Mouse (Mus musculus): ENCODE data around the gene Pcnx2. TPM values are rescaled to one million over a fixed set of nuclear protein-coding genes. Genes with fewer than 3 reads are reported as not detected.
A peak's percentile ranks its signal among the peaks of the same experiment; 100 is the strongest.

Pcnx2 gene
- polyA plus RNA-seq (2015; fragmentation: Nextera tagmentation; extraction: Ambion mirVana): 0.67 and 0.75 TPM in 2 replicates

GRCm38 (mm10) chr8:125897868-125898788 lies at the start of gene Pcnx2:
Gene Pcnx2 (minus strand): TSS chr8:125898317.
- no peaks in the 10 kb centered on the region for H3K36me3 ChIP-seq
- peak within 1 kb of the TSS; percentile 21 for H3K4me3 ChIP-seq (replicated peaks)
- peak within 1 kb of the TSS; percentile 39 for H3K4me2 ChIP-seq (replicated peaks)
- H3K27ac ChIP-seq (replicated peaks): no peak within 1 kb of the TSS
- peaks cover 31% of the 10 kb centered on the region for H3K27me3 ChIP-seq
- H3K9ac ChIP-seq: no peak within 1 kb of the TSS
- 6% methylated on average over 44 of the region's 44 CpGs for WGBS
- peaks cover 6% of the 10 kb centered on the region for H3K4me1 ChIP-seq
- peak; percentile 51; the same call in 1 of the 2 replicates for ATAC-seq (ENCODE audit: insufficient number of reproducible peaks, low FRiP score, low TSS enrichment, low read depth)
- H3K9me3 ChIP-seq (replicated peaks): no peaks in the 10 kb centered on the region

DNA sequence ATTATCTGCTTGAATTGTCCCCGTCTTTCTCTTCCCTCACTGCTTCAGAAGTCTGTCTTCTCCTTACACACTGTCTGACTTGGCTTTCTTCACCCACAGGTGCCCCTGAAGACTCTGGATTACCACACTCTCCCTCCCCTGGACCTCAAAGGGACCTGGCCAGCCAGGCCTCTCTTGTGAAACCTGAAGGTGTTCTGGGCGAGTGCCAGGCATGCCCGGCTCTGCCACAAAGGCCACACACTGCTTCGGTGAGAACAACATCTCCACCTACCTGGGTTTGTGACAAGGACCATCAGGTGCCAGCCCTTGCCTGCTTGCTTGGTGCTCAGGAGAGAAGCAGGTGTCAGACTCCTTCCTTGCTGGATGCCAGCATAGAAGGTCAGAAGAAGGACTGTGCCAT lies 46.4 kb upstream of the Pcnx2 start:
- no peaks in the 10 kb centered on the region; the same call in 1 of the 2 replicates for H3K9me3 ChIP-seq (replicated peaks)
- no peaks in the 10 kb centered on the region; the same call in 1 of the 2 replicates for H3K27me3 ChIP-seq
- no peaks in the 10 kb centered on the region for H3K36me3 ChIP-seq
- 74% methylated on average over 4 of the region's 4 CpGs for WGBS
- no peak overlapping the region for H3K9ac ChIP-seq
- no peak overlapping the region for H3K4me2 ChIP-seq (replicated peaks)
- H3K4me1 ChIP-seq: no peaks in the 10 kb centered on the region
- ATAC-seq (ENCODE audit: insufficient number of reproducible peaks, low FRiP score, low TSS enrichment, low read depth): no peak
- no peak overlapping the region for H3K4me3 ChIP-seq (replicated peaks)
- H3K27ac ChIP-seq (replicated peaks): no peak overlapping the region

GRCm38 (mm10) chr8:125935649-125936048 lies 37.5 kb upstream of the Pcnx2 start:
- no peak for ATAC-seq (ENCODE audit: insufficient number of reproducible peaks, low FRiP score, low TSS enrichment, low read depth)
- no peak overlapping the region for H3K4me3 ChIP-seq (replicated peaks)
- no peaks in the 10 kb centered on the region for H3K36me3 ChIP-seq
- H3K4me2 ChIP-seq (replicated peaks): no peak overlapping the region
- no peak overlapping the region for H3K27ac ChIP-seq (replicated peaks)
- H3K9ac ChIP-seq: no peak overlapping the region
- H3K27me3 ChIP-seq: no peaks in the 10 kb centered on the region
- WGBS: 48% methylated on average over 9 of the region's 9 CpGs
- H3K9me3 ChIP-seq (replicated peaks): no peaks in the 10 kb centered on the region
- H3K4me1 ChIP-seq: no peaks in the 10 kb centered on the region

- WGBS: 92% methylated on average over 6 of the region's 6 CpGs
- H3K4me2 ChIP-seq (replicated peaks): no peak overlapping the region
- ATAC-seq (ENCODE audit: insufficient number of reproducible peaks, low FRiP score, low TSS enrichment, low read depth): no peak
- H3K9me3 ChIP-seq (replicated peaks): no peaks in the 10 kb centered on the region
- no peak overlapping the region for H3K27ac ChIP-seq (replicated peaks)
- no peak overlapping the region for H3K9ac ChIP-seq
- H3K36me3 ChIP-seq: no peaks in the 10 kb centered on the region
- no peak overlapping the region for H3K4me3 ChIP-seq (replicated peaks)
- no peaks in the 10 kb centered on the region for H3K27me3 ChIP-seq
- no peaks in the 10 kb centered on the region for H3K4me1 ChIP-seq
Measured at GRCm38 (mm10) chr8:125931822-125932221, 33.7 kb upstream of the Pcnx2 start.

- Histone ChIP-seq H3K27me3 (no peaks in the 10 kb centered on the region), H3K27ac (replicated peaks) (no peak overlapping the region), H3K4me1 (no peaks in the 10 kb centered on the region), H3K36me3 (no peaks in the 10 kb centered on the region), H3K4me2 (replicated peaks) (no peak overlapping the region), H3K9me3 (replicated peaks) (no peaks in the 10 kb centered on the region), H3K4me3 (replicated peaks) (no peak overlapping the region), H3K9ac (no peak overlapping the region)
- ATAC-seq (ENCODE audit: insufficient number of reproducible peaks, low FRiP score, low TSS enrichment, low read depth): no peak
- 79% methylated on average over 11 of the region's 11 CpGs for WGBS
Measured at GRCm38 (mm10) chr8:125930276-125931046, 32.3 kb upstream of the Pcnx2 start.

DNA sequence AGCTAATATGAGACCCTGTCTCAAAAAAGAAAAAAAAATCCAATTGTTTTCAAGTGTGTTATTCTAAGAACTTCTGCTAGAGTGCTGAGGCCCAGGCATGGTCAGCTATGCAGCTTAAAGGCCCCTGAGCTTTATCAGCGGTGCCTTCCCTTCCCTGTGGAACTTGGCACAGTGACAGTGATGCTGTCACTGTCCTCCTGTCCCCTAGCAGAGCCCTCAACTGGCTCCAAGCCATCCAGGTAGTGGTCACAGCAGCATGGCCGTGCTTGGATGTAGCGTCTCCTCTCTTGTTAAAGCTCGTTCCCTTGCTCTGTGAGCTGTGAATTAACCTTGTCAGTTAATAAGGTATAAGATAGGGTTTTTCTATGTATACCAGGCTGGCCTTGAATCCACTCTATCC lies 28.5 kb upstream of the Pcnx2 start:
- ATAC-seq (ENCODE audit: insufficient number of reproducible peaks, low FRiP score, low TSS enrichment, low read depth): no peak
- H3K4me2 ChIP-seq (replicated peaks): no peak overlapping the region
- H3K36me3 ChIP-seq: no peaks in the 10 kb centered on the region
- H3K4me3 ChIP-seq (replicated peaks): no peak overlapping the region
- no peak overlapping the region for H3K27ac ChIP-seq (replicated peaks)
- no peaks in the 10 kb centered on the region for H3K27me3 ChIP-seq
- 79% methylated on average over 4 of the region's 4 CpGs for WGBS
- H3K9me3 ChIP-seq (replicated peaks): no peaks in the 10 kb centered on the region
- H3K9ac ChIP-seq: no peak overlapping the region
- no peaks in the 10 kb centered on the region for H3K4me1 ChIP-seq

- no peak for ATAC-seq (ENCODE audit: insufficient number of reproducible peaks, low FRiP score, low TSS enrichment, low read depth)
- 64% methylated on average over 3 of the region's 3 CpGs for WGBS
Measured at GRCm38 (mm10) chr8:125922333-125922732, 24.2 kb upstream of the Pcnx2 start.

GRCm38 (mm10) chr8:125920761-125921160 lies 22.6 kb upstream of the Pcnx2 start:
- H3K27ac ChIP-seq (replicated peaks): no peak overlapping the region
- no peak for ATAC-seq (ENCODE audit: insufficient number of reproducible peaks, low FRiP score, low TSS enrichment, low read depth)
- WGBS: 66% methylated on average over 9 of the region's 9 CpGs
- no peak overlapping the region for H3K9ac ChIP-seq
- H3K36me3 ChIP-seq: no peaks in the 10 kb centered on the region
- no peak overlapping the region for H3K4me2 ChIP-seq (replicated peaks)
- H3K27me3 ChIP-seq: peaks cover 4% of the 10 kb centered on the region; the same call in 1 of the 2 replicates
- no peak overlapping the region for H3K4me3 ChIP-seq (replicated peaks)
- peaks cover 6% of the 10 kb centered on the region; the same call in 1 of the 2 replicates for H3K4me1 ChIP-seq
- no peaks in the 10 kb centered on the region for H3K9me3 ChIP-seq (replicated peaks)

More at GRCm38 (mm10) chr8:125922333-125922732, 24.2 kb upstream of the Pcnx2 start:
- no peaks in the 10 kb centered on the region for H3K36me3 ChIP-seq
- H3K27me3 ChIP-seq: no peaks in the 10 kb centered on the region
- H3K4me3 ChIP-seq (replicated peaks): no peak overlapping the region
- no peak overlapping the region for H3K4me2 ChIP-seq (replicated peaks)
- H3K9ac ChIP-seq: no peak overlapping the region
- no peak overlapping the region for H3K27ac ChIP-seq (replicated peaks)
- H3K9me3 ChIP-seq (replicated peaks): no peaks in the 10 kb centered on the region
- peaks cover 6% of the 10 kb centered on the region; the same call in 1 of the 2 replicates for H3K4me1 ChIP-seq

DNA sequence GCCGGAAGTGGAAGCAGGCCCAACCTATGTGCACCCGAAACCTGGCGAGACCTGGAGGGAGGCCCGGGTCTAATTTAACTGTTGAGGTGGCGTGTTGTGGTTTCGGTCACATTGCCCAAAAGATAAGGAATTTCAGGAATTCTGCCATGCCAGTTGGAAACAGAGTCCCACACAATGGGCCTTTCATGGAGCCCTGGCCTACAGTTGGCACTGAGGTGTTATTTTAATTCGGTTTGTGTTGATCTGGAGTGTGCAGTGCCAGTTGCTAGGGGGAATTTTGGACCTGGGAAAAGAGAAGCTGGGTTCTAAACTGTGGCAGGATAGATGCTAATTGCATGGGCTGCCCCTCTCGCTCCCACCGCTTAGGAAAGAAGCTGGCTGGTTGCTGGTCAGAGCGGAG lies 22.2 kb upstream of the Pcnx2 start:
- H3K4me2 ChIP-seq (replicated peaks): no peak overlapping the region
- no peak overlapping the region for H3K9ac ChIP-seq
- H3K36me3 ChIP-seq: no peaks in the 10 kb centered on the region
- H3K4me3 ChIP-seq (replicated peaks): no peak overlapping the region
- H3K27ac ChIP-seq (replicated peaks): no peak overlapping the region
- no peak for ATAC-seq (ENCODE audit: insufficient number of reproducible peaks, low FRiP score, low TSS enrichment, low read depth)
- 65% methylated on average over 10 of the region's 10 CpGs for WGBS
- H3K9me3 ChIP-seq (replicated peaks): no peaks in the 10 kb centered on the region
- peaks cover 4% of the 10 kb centered on the region for H3K27me3 ChIP-seq
- H3K4me1 ChIP-seq: peaks cover 6% of the 10 kb centered on the region; the same call in 1 of the 2 replicates

DNA sequence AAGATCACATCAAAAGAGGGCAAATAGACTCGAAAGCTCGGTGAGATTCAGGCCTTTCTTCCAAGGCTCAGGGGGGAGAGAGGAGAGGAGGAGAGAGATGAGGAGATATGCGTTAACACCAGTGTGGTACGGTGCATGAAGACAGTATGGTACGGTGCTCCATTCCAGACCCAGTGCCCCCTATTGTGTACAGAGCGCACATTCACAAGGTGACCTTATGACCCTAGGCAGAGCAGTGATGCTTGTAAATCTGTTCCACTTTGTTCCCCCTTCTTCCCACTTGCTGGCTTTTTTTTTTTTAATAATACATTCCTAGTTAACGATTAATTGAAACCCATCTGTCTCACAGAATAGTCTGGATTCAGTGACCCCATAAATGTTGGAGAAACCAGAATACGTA lies 21.4 kb upstream of the Pcnx2 start:
- no peaks in the 10 kb centered on the region for H3K36me3 ChIP-seq
- no peaks in the 10 kb centered on the region for H3K9me3 ChIP-seq (replicated peaks)
- H3K27ac ChIP-seq (replicated peaks): no peak overlapping the region
- peaks cover 4% of the 10 kb centered on the region for H3K27me3 ChIP-seq
- H3K4me3 ChIP-seq (replicated peaks): no peak overlapping the region
- H3K9ac ChIP-seq: no peak overlapping the region
- peaks cover 6% of the 10 kb centered on the region; the same call in 1 of the 2 replicates for H3K4me1 ChIP-seq
- H3K4me2 ChIP-seq (replicated peaks): no peak overlapping the region
- WGBS: 63% methylated on average over 8 of the region's 8 CpGs
- no peak for ATAC-seq (ENCODE audit: insufficient number of reproducible peaks, low FRiP score, low TSS enrichment, low read depth)

DNA sequence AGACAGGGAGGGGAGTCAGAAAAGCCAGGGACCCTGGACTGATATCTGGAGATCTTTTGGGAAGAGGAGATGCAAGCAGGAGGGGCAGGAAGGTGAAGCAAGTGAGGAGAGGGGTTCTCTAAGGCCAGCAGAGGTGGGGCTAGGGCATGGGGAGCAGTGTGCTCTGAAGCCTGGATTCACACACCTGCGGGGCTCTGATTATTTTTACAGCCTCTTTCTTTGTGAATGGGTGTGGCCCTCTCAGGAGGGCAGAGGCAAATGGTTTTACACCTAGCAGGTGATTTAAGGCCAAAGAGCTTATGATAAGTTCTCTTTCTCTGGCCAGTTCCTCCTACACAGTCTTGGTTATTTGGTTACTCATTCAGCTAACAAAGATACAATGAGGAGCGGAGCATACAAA lies 20.6 kb upstream of the Pcnx2 start:
- Histone ChIP-seq H3K4me2 (replicated peaks) (no peak overlapping the region), H3K4me3 (replicated peaks) (no peak overlapping the region), H3K4me1 (peaks cover 6% of the 10 kb centered on the region; the same call in 1 of the 2 replicates), H3K36me3 (no peaks in the 10 kb centered on the region), H3K9ac (no peak overlapping the region), H3K27ac (replicated peaks) (no peak overlapping the region), H3K9me3 (replicated peaks) (no peaks in the 10 kb centered on the region), H3K27me3 (peaks cover 4% of the 10 kb centered on the region)
- no peak for ATAC-seq (ENCODE audit: insufficient number of reproducible peaks, low FRiP score, low TSS enrichment, low read depth)
- 90% methylated on average over 2 of the region's 2 CpGs for WGBS

Data from embryonic facial prominence, embryonic 15.5 days (tissue).